Mouse (Mus musculus) cerebral cortex, adult 2 months (tissue): ENCODE results near the gene Vps33b.

Experiments used
- WGBS: fragments of 180-500 bp; shearing (Covaris S2); methylation state at CpG from one replicate; pipeline ENCODE4 v1.1.7; 2018; 5-methylcytosine and 5-hydroxymethylcytosine counted together

Vps33b gene

GRCm38 (mm10) chr7:80269751-80270255 lies 354 bp downstream of the Vps33b start:
- under 1% methylated on average over 23 of the region's 23 CpGs for WGBS

- WGBS, result 97% methylated on average over 2 of the region's 2 CpGs
Measured at GRCm38 (mm10) chr7:80273456-80273855, 4.0 kb downstream of the Vps33b start.

GRCm38 (mm10) chr7:80276374-80276773 lies 6.9 kb downstream of the Vps33b start:
- 97% methylated on average over 4 of the region's 4 CpGs for WGBS

DNA sequence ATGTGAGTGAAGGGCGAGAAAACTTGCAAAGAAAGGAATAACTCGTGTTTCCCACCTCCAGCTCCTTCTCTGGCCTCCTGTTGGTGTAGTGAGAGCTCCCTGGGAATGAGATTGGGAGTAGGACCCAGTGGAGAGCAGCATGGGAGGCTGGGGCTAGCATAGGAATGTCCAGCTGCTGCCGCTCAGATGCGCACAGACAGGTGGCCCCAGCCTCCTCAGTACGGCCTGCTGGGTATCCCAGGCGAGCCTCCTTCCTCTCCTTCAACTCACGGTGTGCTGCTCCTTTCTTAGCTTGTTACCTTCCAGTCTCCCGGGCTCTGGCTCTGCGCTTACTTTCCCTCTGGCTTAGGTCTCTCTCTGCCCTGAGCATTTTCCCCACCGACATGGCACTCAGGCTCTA lies 10.6 kb downstream of the Vps33b start:
- 89% methylated on average over 10 of the region's 10 CpGs for WGBS

DNA sequence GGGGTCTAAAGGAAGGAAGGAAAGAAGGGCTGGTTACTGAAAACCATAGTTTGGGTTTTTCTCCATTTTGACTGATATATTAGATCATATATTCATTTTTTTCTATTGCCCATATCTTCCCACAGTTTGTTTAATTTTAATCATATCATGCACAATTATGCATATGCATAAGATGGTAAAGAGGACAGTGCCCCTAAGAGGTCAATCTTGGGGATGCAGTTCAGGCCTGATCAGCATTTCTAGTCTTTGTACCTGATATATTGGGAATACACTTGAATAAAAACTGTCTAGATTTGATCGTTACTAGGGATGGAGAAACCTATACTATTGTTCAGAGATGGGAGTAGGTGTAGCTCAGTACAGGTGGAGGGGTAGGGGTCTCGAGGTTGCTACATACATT lies 11.5 kb downstream of the Vps33b start:
- 89% methylated on average over 2 of the region's 2 CpGs for WGBS

- WGBS, result 84% methylated on average over 3 of the region's 3 CpGs
Measured at GRCm38 (mm10) chr7:80281646-80282045, 12.2 kb downstream of the Vps33b start.

DNA sequence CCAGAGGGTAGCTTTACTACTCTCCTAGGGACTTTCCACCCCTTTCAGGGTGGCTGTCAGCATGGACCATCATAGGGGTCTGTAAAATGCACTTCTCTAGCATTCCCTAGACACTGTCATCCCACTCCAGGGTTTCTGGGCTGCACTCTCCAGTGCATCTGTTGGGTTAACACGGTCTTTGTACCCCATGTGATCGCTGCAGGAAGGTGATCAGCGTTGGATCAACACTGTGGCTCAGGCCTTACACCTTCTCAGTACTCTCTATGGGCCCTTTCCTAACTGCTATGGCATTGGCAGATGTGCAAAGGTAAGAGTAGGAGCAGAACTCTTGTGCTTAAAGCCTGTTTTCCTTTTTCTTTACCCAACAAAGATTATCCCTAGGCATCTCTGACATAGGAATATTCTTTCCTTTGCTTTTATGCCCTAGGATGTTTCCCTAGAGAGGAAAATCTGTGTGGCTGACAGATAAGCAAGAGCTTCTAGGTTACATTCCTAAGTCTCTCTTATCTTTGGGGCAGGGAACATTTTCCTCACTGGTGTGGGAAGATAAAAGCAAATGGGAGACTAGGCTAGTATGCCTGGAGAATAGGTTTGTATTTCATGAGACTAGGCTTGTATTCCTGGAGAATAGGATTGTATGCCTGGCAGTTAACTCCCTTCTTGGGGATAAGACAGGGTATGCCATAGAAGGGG lies 13.9 kb downstream of the Vps33b start:
- 86% methylated on average over 3 of the region's 3 CpGs for WGBS

DNA sequence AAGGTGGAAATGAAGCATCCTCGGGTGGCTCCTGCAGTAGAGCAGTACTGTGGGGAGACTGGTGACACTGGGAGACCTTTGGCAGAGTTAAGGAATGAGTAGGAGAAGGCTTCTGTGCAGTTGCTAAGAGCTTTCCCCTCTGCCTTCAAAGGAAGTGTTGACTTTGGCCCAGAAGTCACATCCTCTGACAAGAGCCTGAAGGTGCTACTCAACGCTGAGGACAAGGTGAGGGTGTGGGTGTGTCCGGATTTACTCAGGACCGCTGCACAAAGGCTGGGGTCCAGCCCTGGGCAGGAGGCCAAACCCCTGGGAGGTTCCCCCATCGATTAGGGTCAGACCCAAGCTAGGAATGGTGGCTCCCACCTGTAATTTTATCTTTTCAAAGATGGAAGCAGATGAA lies 14.9 kb downstream of the Vps33b start:
- WGBS, result 91% methylated on average over 5 of the region's 5 CpGs

- 92% methylated on average over 6 of the region's 6 CpGs for WGBS
Measured at GRCm38 (mm10) chr7:80285725-80286124, 16.3 kb downstream of the Vps33b start.

DNA sequence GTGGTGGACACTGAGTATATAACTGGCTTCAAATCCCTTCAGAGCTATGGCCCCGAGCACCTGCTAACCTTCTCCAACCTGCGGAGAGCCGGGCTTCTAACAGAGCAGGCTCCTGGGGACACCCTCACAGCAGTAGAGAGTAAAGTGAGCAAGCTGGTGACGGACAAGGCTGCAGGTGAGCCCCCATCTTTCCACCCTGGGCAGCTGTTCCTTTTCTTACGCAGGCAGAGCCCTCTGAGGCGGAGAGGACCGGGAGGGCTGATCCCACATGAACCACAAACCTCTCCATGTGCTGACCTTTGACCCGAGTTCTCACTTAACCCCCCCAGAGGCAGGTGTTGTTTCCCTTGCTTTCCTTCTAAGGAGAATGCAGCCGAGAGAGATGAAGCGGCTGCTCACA lies 18.3 kb downstream of the Vps33b start:
- 92% methylated on average over 10 of the region's 10 CpGs for WGBS

DNA sequence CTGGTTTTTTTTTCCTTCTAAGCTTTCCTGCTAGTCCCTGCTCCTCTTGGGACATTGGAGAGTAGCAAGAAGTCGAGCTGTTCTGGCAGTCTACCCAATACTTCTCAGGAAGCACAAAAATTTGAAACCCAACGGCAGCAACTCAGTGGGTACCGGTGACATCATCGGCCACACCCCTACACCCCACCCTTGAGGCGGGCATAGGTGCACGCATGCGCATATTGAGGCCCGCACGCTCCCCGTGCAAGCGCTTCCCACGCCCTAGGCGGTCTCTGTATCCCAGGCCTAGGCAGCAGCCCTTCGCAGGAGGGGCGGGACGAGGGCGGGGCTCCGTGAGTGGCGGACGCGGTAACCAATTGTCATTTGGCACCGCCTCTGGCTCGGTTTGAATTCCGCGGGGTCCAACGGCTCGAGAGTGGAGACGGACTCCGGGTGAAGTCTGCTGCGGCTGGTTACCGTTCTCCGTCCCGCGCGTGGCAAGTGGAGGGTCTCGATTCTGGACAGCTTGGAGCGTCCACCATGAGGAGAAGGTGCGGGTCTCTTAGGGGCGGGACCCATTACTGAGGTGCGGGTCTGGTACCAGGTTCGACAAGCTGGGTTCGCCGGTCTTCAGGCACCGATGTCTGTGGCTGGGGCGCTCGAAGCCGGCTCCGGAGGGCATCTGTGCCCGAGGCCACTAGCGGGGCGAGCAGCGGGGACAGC lies 24.8 kb downstream of the Vps33b start, which contains the start of gene Prc1:
Gene Prc1, plus strand, starts transcription at position 389 of the 702 bp plus-strand sequence.
- under 1% methylated on average over 52 of the region's 52 CpGs for WGBS

DNA sequence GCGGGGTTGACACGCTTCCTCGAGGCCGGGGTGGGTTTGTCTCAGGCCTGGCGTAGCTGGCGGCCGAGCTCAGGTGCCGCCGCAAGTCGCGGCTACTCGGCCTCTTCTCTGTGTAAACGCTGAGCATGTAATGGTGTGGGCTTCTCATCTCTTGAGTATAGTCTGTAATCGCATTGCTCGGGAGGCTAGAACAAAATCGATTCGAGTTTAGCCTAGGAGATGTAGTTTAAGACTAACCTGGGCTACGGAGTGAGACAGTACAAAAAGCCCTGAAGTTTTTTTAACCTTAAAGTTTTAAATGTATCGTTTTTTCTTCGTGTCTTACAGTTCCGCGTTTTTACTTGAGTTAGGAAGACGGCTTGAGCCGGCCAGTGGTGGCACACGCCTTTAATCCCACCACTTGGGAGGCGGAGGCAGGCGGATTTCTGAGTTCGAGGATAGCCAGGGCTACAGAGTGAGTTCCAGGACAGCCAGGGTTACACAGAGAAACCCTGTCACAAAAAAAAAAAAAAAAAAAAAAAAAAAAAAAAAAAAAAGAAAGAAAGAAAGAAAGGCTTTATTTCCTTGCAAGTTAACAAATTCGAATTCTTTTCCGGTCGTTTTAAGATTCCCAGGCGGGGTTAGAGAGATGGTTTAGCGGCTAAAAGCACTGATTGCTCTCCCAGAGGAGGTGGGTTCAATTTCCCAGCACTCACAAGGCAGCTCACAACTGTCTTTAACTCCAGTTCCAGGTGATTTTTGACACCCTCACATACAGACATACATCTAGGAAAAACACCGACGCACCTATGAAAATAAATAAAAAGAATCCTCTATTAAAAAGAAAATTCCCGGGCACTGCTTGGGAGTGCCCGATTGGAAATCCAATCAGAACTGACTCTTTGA lies 25.6 kb downstream of the Vps33b start:
- WGBS, result 6% methylated on average over 37 of the region's 37 CpGs

- 94% methylated on average over 6 of the region's 6 CpGs for WGBS
Measured at GRCm38 (mm10) chr7:80296462-80296861, 27.0 kb downstream of the Vps33b start.

DNA sequence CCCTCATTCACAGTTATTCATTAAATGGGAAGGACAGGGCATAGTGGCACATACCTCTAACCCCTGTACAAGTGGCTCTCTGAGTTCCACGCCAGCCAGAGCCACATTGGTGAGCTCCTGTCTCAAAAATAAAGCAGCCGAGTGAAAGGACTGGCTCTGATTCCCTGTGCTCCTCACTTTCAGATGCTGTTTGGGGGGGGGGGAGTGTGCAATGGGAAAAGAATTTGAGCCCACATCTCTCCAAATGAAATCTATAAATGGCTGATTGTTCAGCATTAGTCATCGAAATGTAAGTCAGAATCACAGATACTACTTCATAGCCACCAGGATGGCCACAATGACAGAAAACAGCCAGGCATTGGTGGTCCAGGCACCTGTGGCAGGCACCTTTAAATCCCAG lies 27.6 kb downstream of the Vps33b start:
- 76% methylated on average over 3 of the region's 3 CpGs for WGBS

DNA sequence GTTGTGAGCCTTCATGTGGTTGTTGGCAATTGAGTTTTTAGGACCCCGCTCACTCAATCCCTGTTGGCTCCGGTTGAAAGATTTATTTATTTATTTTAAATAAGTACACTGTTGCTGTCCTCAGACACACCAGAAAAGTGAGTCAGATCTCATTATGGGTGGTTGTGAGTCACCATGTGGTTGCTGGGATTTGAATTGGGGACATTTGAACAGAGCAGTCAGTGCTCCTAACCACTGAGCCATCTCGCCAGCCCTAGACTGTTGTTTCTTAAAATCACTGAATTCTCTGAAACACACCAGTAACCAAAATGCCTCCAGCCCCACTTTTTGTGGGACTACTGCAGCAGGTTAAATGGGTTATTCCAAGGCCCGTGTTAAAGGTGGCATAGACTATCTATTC lies 29.3 kb downstream of the Vps33b start:
- WGBS, result 92% methylated on average over 4 of the region's 4 CpGs

DNA sequence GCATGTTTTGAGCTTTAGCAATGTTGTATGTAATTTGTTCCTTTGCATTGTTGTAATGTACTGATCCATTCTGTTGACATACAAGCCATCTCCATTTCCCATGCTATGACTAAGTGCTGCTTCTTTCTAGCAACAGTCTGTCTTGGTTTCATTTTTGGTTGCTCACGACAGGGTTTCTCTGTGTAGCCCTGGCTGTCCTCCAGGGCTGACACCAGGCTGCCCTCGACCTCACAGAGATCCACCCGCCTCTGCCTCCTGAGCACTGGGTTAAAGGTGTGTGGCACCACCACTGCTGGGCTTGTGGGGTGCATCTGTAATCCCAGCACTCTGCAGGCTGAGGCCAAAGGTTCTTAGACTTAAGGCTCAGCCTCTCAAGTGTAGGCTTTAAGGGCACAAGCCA lies 30.1 kb downstream of the Vps33b start:
- 79% methylated on average over 3 of the region's 3 CpGs for WGBS

DNA sequence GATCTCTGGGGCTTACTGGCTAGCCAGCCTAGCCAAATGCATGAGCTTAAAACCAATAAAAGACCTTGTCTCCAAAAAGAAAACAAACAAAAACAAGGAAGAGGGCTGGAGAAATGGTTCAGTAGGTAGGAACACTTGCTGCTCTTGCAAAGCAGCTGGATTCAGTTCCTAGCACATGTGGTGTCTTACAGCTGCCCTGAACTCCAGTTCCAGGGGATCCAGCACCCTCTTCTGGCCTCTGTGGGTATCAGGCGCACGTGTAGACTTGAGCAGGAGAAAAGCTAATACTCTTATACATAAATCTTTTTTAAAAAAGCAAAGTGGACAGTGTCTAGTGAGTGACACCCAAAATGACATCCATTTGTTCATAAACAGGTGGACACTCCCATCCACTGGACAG lies 32.1 kb downstream of the Vps33b start:
- 96% methylated on average over 2 of the region's 2 CpGs for WGBS

- 71% methylated on average over 3 of the region's 3 CpGs for WGBS
Measured at GRCm38 (mm10) chr7:80307766-80308165, 38.3 kb downstream of the Vps33b start.

DNA sequence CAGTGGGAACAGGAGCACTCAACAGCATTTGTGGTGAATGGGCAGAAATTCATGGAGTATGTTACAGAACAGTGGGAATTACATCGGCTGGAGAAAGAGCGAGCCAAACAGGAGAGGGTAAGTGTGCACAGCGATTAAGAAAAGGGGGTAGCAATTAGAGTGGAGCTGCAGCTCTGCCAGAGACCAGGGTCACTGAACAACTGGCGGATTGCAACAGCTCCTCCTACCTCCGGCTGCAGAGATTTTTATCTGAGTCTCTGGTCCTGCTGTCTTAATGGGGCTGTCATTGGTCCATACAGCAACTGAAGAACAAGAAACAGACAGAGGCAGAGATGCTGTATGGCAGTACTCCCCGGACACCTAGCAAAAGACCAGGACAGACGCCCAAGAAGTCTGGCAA lies 41.3 kb downstream of the Vps33b start:
- WGBS, result 66% methylated on average over 7 of the region's 7 CpGs

DNA sequence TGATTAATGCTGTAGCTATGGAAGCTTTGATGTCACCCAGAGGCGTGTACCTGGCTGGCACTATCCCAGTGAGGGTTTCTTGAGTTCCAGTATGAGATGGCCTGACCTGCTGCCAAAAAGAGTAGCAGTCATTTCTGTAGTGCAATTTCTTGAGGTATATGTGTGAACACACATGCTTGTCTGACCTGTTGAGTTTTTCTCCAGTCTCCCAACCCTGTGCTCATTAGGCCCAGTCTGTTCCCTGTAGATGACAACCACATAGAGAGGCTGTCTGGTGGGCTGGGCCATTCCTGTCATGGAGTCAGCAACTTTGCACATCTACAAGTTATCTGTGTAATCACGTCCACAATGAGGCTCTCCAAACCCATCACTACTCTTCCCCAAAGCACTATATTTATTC lies 46.3 kb downstream of the Vps33b start:
- WGBS, result 73% methylated on average over 2 of the region's 2 CpGs

DNA sequence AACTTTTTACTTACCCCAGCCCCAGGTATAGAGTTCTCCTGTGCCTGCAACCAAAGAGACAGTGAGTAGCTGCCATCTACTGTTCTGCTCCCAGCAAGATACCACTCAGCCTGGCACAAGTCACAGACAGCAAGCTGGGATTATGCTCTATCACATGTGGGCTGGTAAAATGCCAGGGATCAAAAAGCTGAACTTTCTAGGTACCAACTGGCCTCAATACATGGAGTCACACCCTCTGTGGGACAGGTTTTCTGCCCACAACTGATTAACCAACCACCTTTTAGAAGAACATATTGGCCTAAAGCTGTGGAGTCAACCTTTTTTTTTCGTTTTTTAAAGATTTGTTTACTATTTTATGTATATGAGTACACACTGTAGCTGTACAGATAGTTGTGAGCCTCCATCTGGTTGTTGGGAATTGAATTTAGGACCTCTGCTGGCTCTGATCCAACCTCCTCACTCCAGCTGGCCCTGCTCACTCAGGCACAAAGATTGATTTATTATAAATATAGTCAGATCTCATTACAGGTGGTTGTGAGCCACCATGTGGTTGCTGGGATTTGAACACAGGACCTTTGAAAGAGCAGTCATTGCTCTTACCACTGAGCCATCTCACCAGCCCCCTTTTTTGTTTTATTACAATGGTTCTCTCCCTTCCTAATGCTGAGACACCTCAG lies 48.1 kb downstream of the Vps33b start:
- WGBS, result 53% methylated on average over 1 of the region's 1 CpGs

- WGBS, result 66% methylated on average over 4 of the region's 4 CpGs
Measured at GRCm38 (mm10) chr7:80318670-80319069, 49.2 kb downstream of the Vps33b start.
